Mouse (Mus musculus) heart, postnatal 4 days (tissue): Measurements from ENCODE around the gene Map10. TPM values are rescaled to one million over a fixed set of nuclear protein-coding genes. Genes with fewer than 3 reads are reported as not detected.
A peak's percentile ranks its signal among the peaks of the same experiment; 100 is the strongest.

Experiments
- DNase-seq: peaks from one replicate; pipeline ENCODE4 v3.0.0; 2021
- total RNA-seq, 2 experiments: library from RNA; stranded (reverse); gene quantifications; 2 replicates each; pipeline ENCODE4 v1.2.3; 2021

The Map10 gene
- total RNA-seq, 2 experiments from 2014 or later, result 5.4 to 5.9 TPM

DNA sequence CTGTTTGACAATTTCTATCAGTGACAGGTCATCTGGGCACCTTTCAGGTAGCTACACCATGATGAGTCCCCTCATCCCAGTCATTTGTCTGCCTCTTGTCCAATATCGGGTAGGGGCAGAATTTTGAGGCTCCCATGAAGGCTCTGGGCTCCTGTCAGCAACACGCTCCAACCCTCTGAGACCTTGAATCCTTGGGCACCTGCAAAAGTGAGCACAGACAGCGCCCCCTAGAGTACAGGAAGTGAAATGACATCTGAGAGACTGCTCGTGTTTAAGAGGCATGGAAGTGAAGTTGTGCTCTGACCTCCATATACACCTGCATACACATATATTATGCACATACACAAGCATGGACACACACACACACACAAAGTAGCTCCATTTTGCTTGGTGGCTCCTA lies 49.3 kb downstream of the Map10 start:
- no peak for DNase-seq

DNA sequence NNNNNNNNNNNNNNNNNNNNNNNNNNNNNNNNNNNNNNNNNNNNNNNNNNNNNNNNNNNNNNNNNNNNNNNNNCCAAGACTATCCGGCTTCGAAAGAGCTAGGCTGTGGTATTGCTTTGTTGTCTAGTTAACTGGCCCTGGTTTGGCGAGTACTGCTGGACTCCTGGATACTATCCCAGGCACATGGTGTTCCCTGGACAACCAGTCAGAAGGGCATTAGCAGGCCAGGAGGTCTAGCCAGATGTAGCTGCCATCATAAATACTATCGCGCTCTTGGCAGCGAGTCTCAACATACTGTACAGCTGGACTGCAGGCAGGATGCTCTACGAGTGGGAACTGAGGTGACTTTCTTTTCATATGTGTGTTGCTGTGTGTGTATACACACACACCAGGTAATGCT lies 53.1 kb downstream of the Map10 start:
- peak; percentile 18 for DNase-seq

Other genes with a start within 250 kb of the Map10 start
- gene Sipa1l2, start 100.0 kb upstream of the Map10 start, total RNA-seq, result 10 to 100 TPM; 70.1 to 72.6 TPM
- 10 to 100 TPM; 17.1 to 17.3 TPM for gene Ntpcr, start 60.1 kb downstream of the Map10 start, total RNA-seq
- under 1 TPM; 0.38 to 0.41 TPM for gene Pcnx2, start 228.5 kb downstream of the Map10 start, total RNA-seq
- gene Map3k21, start 240.6 kb downstream of the Map10 start, total RNA-seq, result under 1 TPM; 0.36 TPM